Comparison of ENCODE assay signal across 8 mouse cellular contexts in the genomic region with DNA sequence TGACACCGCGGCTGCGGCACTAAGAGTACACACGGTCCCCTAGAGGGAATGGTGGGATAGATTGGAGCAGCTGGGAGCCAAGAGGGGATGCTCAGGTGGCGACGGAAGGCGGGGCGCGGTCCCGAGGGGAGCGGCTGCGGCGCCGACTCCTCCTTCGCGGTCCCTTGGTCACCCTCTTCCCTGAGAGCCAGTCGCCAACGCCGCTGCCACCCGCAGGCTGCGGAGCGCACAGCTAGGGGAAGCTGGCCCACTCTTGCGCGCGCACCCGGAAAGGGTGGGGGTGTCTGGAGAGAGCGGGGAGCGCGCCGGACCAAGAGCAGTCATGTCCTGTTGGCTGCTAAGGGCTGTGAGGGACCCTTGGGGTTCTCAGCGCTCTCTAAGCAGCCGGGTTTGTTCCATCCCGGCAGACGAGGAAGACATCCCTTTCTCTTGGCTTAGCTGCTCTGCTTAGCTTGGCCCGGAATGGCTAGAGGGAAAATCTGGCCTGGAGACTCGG. TPM values are rescaled to one million over a fixed set of nuclear protein-coding genes. Genes with fewer than 3 reads are reported as not detected.
DNase-seq lines count a peak whose midpoint lies in the region; ATAC-seq lines count a peak whose summit lies in the region.

No protein-coding gene starts in this region.

- H3K27me3 ChIP-seq in forebrain, embryonic 11.5 days (ENCODE audit: control insufficient read depth, insufficient read depth, low read length): peaks cover 19% of the 10 kb centered on the region
- H3K27me3 ChIP-seq in heart, embryonic 12.5 days (replicated peaks): peaks cover 42% of the 10 kb centered on the region
- H3K27me3 ChIP-seq in neural tube, embryonic 11.5 days (ENCODE audit: control insufficient read depth, insufficient read depth, low read length): peaks cover 17% of the 10 kb centered on the region

- 0 out of 2 replicates have a peak, but pooled peaks cover 2% of the 10 kb centered on the region for H3K4me1 ChIP-seq in forebrain, embryonic 11.5 days (replicated peaks; ENCODE audit: control insufficient read depth, insufficient read depth, low read length)
- peaks cover 7% of the 10 kb centered on the region for H3K4me1 ChIP-seq in heart, embryonic 12.5 days (replicated peaks)
- peaks cover 6% of the 10 kb centered on the region; the same call in 1 of the 2 replicates for H3K4me1 ChIP-seq in neural tube, embryonic 11.5 days (ENCODE audit: control insufficient read depth, insufficient read depth, low read length)

- peak overlapping the region; percentile 73 for H3K4me2 ChIP-seq in forebrain, embryonic 11.5 days (ENCODE audit: low read depth, low read length, severe bottlenecking)
- peak overlapping the region; percentile 99 for H3K4me2 ChIP-seq in heart, embryonic 12.5 days
- peak overlapping the region; percentile 92 for H3K4me2 ChIP-seq in neural tube, embryonic 11.5 days (ENCODE audit: low read depth)

- no peaks in the 10 kb centered on the region for H3K9me3 ChIP-seq in forebrain, embryonic 11.5 days (ENCODE audit: control insufficient read depth, low read length)
- H3K9me3 ChIP-seq in heart, embryonic 12.5 days (replicated peaks): no peaks in the 10 kb centered on the region
- H3K9me3 ChIP-seq in neural tube, embryonic 11.5 days (ENCODE audit: control insufficient read depth, low read length): no peaks in the 10 kb centered on the region

- under 1% methylated on average over 36 of the region's 36 CpGs for WGBS in forebrain, embryonic 11.5 days
- whole genome bisulfite sequencing in heart, embryonic 12.5 days: under 1% methylated on average over 36 of the region's 36 CpGs
- WGBS in neural tube, embryonic 11.5 days: 0% methylated on average over 36 of the region's 36 CpGs

- peak; percentile 93 for ATAC-seq in forebrain, embryonic 11.5 days (replicated peaks; ENCODE audit: low FRiP score)
- peak; percentile 84 for ATAC-seq in heart, embryonic 12.5 days (ENCODE audit: insufficient number of reproducible peaks, low FRiP score)
- peak; percentile 87 for ATAC-seq in neural tube, embryonic 11.5 days (ENCODE audit: insufficient read depth, low FRiP score, low TSS enrichment)

- peak overlapping the region; percentile 64 for H3K27ac ChIP-seq in forebrain, embryonic 11.5 days (ENCODE audit: low read depth, low read length)
- H3K27ac ChIP-seq in heart, embryonic 12.5 days (ENCODE audit: poor library complexity, severe bottlenecking): no peak overlapping the region
- H3K27ac ChIP-seq in neural tube, embryonic 11.5 days (ENCODE audit: low read depth, low read length): peak overlapping the region; percentile 74

- peak overlapping the region; percentile 64 for H3K9ac ChIP-seq in forebrain, embryonic 11.5 days (ENCODE audit: low read length)
- peak overlapping the region; percentile 53 for H3K9ac ChIP-seq in heart, embryonic 12.5 days
- H3K9ac ChIP-seq in neural tube, embryonic 11.5 days (ENCODE audit: low read length): peak overlapping the region; percentile 69

- H3K36me3 ChIP-seq in forebrain, embryonic 11.5 days (ENCODE audit: control insufficient read depth, insufficient read depth, low read length): no peaks in the 10 kb centered on the region
- no peaks in the 10 kb centered on the region for H3K36me3 ChIP-seq in heart, embryonic 12.5 days
- no peaks in the 10 kb centered on the region for H3K36me3 ChIP-seq in neural tube, embryonic 11.5 days (ENCODE audit: control insufficient read depth, insufficient read depth, low read length)

- peak; percentile 13 for DNase-seq in kidney, adult 18-20 months
- no peak for DNase-seq in kidney, adult 8-10 months
- peak; percentile 92 for DNase-seq in forebrain, embryonic 11.5 days (ENCODE audit: low spot score)
- DNase-seq in kidney, postnatal 14 days: peak; percentile 75
- DNase-seq in liver: peak; percentile 31
- peak; percentile 92 for DNase-seq in neural tube, embryonic 11.5 days (ENCODE audit: low spot score)
- peak; percentile 35 for DNase-seq in testis, postnatal 14 days (ENCODE audit: low spot score)

- peak overlapping the region; percentile 61 for H3K4me3 ChIP-seq in forebrain, embryonic 11.5 days (ENCODE audit: low read depth, low read length)
- H3K4me3 ChIP-seq in heart, embryonic 12.5 days: peak overlapping the region; percentile 68
- H3K4me3 ChIP-seq in neural tube, embryonic 11.5 days (ENCODE audit: low read depth, low read length): peak overlapping the region; percentile 67

RNA-seq across cellular contexts. Expression of a gene that starts 0.6 kb away (rescaled TPM):
- polyA plus RNA-seq in forebrain, embryonic 11.5 days (2014; fragmentation: Nextera tagmentation; extraction: Ambion mirVana): 1.1 and 1.6 TPM in 2 replicates
- 0.86 and 1.3 TPM in 2 replicates for polyA plus RNA-seq in heart, embryonic 12.5 days (2016; fragmentation: Nextera tagmentation; extraction: Ambion mirVana)
- polyA plus RNA-seq in neural tube, embryonic 11.5 days (2014; fragmentation: Nextera tagmentation; extraction: Ambion mirVana): 1.5 and 1.6 TPM in 2 replicates

Comparison
In these comparisons a context has a peak if more than half of its experiments do, and no peak if none do; other contexts are left out.
1. DNase-seq: peak in kidney, adult 18-20 months (single experiment), forebrain, embryonic 11.5 days (single experiment), kidney, postnatal 14 days (single experiment), liver (single experiment), neural tube, embryonic 11.5 days (single experiment) and testis, postnatal 14 days (single experiment); none in kidney, adult 8-10 months (0 of 2).
2. Peak in every context shown above with its lines, with median percentiles within 50 percentile points of each other: ATAC-seq, H3K4me2 ChIP-seq, H3K4me3 ChIP-seq and H3K9ac ChIP-seq.